Mouse (Mus musculus) neutrophil, adult 83 days (primary cell): ENCODE data around the gene Lefty1. TPM values are rescaled to one million over a fixed set of nuclear protein-coding genes. Genes with fewer than 3 reads are reported as not detected.

ENCODE experiments used
- total RNA-seq, 2 experiments: library from RNA; stranded (reverse); gene quantifications; one replicate each; pipeline ENCODE4 v1.2.4; 2023

The Lefty1 gene
- total RNA-seq, result 1 to 10 TPM in 1 of 2 experiments, not detected in 1; 1.3 TPM

GRCm38 (mm10) chr1:180934467-180935419, at the start of gene Lefty1:
Gene Lefty1 (plus strand): TSS chr1:180935022.

DNA sequence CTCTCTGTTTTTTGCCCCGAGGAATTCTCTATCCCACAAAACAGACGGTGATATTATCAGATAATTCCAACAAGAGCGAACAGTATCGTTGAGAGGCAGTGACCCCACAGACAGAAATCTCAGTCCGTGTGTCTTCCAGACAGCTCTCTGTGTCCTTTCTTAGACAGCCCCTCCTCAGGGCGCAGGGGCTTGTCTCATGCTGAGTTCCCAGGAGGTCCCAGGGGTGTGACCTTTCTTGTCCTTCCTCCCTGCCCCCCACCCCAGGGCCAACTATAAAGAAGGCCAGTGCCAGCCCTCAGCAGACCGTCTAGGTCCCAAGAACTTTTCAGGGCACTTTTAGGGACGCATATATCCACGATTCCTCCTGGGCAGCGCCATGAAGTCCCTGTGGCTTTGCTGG, 42.0 kb upstream of the Lefty1 start, which contains the start of gene Lefty2:
Gene Lefty2 (plus strand): TSS at position 301 of the 400 bp plus-strand sequence.

DNA sequence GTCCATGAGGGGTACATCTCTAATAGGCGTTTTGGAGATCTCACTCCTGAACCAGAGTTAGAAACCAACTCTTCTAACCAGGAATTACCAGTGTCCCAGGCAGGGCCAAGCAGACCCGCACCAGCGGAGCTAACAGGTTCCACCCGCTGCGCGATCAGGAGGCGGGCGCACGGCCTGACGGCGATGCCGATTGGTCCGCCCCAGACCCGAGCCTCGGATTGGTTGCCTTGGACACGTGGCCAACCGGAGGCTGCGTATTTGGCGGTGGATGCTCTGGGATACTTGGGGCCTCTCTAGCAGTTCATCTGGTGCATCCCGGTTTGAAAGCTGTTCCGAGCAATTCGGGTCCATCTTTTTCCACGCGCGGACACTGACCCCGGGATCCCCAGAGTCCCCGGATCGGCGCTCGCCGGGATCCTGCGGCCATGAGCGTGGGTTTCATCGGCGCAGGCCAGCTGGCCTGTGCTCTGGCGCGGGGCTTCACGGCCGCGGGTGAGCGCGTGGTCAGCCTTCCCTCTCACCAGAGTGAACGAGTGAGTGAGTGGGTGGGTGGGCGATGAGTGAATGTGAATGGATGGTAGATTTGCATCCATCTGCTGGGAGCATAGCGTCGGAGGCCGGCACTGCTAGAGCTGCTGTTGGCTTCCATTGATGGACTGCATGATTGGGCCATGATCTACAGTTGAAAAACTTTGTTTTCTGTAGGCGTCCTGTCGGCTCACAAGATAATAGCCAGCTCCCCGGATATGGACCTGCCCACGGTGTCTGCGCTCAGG, 30.6 kb upstream of the Lefty1 start, which contains the start of gene Pycr2:
Gene Pycr2 (plus strand): TSS at position 255 of the 776 bp plus-strand sequence.

DNA sequence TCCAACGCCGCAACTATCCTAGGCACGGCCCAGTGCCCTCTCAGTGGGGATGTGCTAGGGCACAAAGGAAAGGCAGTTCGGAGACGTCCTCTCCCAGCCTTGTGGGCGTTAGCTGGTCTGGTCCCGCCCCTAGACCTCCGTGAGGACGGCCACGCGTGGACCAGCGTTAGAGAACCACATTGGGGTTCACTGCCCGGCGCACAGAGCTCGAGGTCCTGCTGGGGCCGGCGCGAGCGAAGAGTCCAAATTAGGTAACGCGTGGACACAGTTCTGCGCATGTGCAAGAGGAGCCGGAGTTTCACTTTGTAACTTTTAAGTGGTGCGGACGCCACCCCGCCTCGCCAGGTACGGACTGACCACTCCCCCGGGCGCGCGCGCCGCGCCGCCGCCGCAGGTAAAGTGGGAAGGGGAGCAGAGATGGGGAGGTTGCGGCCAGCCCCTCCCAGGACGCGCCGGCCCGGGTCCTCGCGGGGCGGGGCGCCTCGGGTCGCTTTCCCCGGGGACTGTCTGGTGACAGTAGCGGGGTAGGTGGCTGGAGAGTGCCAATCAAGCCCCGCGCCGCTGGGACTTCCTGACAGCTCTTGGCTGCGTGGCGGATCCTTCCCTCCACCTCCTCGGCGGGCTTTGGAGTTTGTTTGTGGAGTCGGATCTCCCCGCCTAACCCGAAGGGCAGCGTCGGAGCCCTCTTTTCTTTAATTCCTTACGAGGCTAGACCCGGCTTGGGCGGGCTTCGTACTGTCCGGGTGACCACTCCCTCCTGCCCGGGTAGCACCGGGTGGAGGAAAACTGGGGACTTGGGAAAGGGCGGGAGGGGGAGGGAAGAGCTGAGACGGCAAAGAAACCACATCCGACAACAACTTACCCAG, 7.6 kb downstream of the Lefty1 start, which contains the start of gene Tmem63a:
Gene Tmem63a (plus strand): TSS at position 179 of the 866 bp plus-strand sequence.

Other genes with a start within 250 kb of the Lefty1 start
- gene Mixl1, start 238.0 kb upstream of the Lefty1 start, total RNA-seq, result not detected
- 10 to 100 TPM; 27.3 to 32.0 TPM for gene Acbd3, start 209.0 kb upstream of the Lefty1 start, total RNA-seq
- 1,000 to 10,000 TPM; 1,597 to 1,610 TPM for gene H3f3a, start 121.1 kb upstream of the Lefty1 start, total RNA-seq
- 10 to 100 TPM; 39.0 to 49.5 TPM for gene Sde2, start 83.9 kb upstream of the Lefty1 start, total RNA-seq
- gene Lefty2, start 41.9 kb upstream of the Lefty1 start, total RNA-seq, result not detected
- 10 to 100 TPM; 15.8 to 18.7 TPM for gene Pycr2, start 30.7 kb upstream of the Lefty1 start, total RNA-seq
- 10 to 100 TPM; 67.6 to 79.7 TPM for gene Tmem63a, start 7.3 kb downstream of the Lefty1 start, total RNA-seq
- under 1 TPM; 0.39 to 0.55 TPM for gene Ephx1, start 85.9 kb downstream of the Lefty1 start, total RNA-seq
- gene 9130409I23Rik, start 116.2 kb downstream of the Lefty1 start, total RNA-seq, result not detected
- 10 to 100 TPM; 10.1 TPM for gene Nvl, start 209.2 kb downstream of the Lefty1 start, total RNA-seq
- gene Cnih4, start 209.7 kb downstream of the Lefty1 start, total RNA-seq, result 10 to 100 TPM; 33.1 to 34.5 TPM